Mouse (Mus musculus) ES-Bruce4 (cell line): Measurements from ENCODE around the gene Laptm5. TPM values are rescaled to one million over a fixed set of nuclear protein-coding genes. Genes with fewer than 3 reads are reported as not detected.

Experiments
- H3K27ac ChIP-seq: 2 replicates; pipeline ENCODE4 v1.5.1; 2012; ENCODE audit warnings: low read length, inconsistent platforms; ENCODE audit not compliant: insufficient read depth
- H3K27me3 ChIP-seq: 2 replicates; pipeline ENCODE4 v1.6.1; 2012; ENCODE audit warnings: mild to moderate bottlenecking, low read length, inconsistent platforms; ENCODE audit not compliant: control insufficient read depth, poor library complexity, insufficient read depth, severe bottlenecking
- H3K36me3 ChIP-seq: 2 replicates; pipeline ENCODE4 v1.6.1; 2012; ENCODE audit warnings: inconsistent platforms, mild to moderate bottlenecking, low read length, moderate library complexity; ENCODE audit not compliant: control insufficient read depth, poor library complexity, insufficient read depth, severe bottlenecking
- H3K4me1 ChIP-seq: one replicate; pipeline ENCODE4 v1.8.1; 2011; ENCODE audit warnings: low read length; ENCODE audit not compliant: control insufficient read depth, insufficient read depth
- H3K4me3 ChIP-seq: 2 replicates; pipeline ENCODE4 v1.5.1; 2011; ENCODE audit warnings: low read depth, mild to moderate bottlenecking, low read length
- H3K9ac ChIP-seq: 2 replicates; pipeline ENCODE4 v1.6.1; 2012; ENCODE audit warnings: low read depth, mild to moderate bottlenecking, inconsistent platforms; ENCODE audit not compliant: poor library complexity, severe bottlenecking
- H3K9me3 ChIP-seq: replicated peaks from 2 replicates; pipeline ENCODE4 v1.6.1; 2012; ENCODE audit warnings: mild to moderate bottlenecking, low read length, inconsistent platforms; ENCODE audit not compliant: control insufficient read depth, poor library complexity, insufficient read depth, severe bottlenecking
- CTCF ChIP-seq: IDR thresholded peaks from one replicate; pipeline ENCODE4 v1.8.1; 2011; ENCODE audit warnings: low read depth, low read length
- EP300 ChIP-seq: IDR thresholded peaks from 2 replicates; pipeline ENCODE4 v1.6.1; 2011; ENCODE audit warnings: low read depth, low read length; ENCODE audit not compliant: insufficient read depth
- POLR2A ChIP-seq: IDR thresholded peaks from one replicate; pipeline ENCODE4 v1.8.1; 2011; ENCODE audit warnings: low read length; ENCODE audit not compliant: insufficient read depth
- polyA plus RNA-seq: library from polyadenylated mRNA; stranded (reverse); fragments of >200 nt; gene quantifications from 2 replicates; pipeline ENCODE4 v1.2.4, GENCODE M21; 2011; ENCODE audit warnings: low read depth; ENCODE audit not compliant: missing spikeins, insufficient read depth, insufficient read length

Gene Laptm5
- polyA plus RNA-seq, 1 experiment, result 30.2 TPM

- TF ChIP-seq CTCF (no peak), EP300 (no peak), POLR2A (no peak)
- Histone ChIP-seq H3K27ac (no peak overlapping the region), H3K36me3 (no peaks in the 10 kb centered on the region), H3K4me3 (no peak overlapping the region), H3K4me1 (no peaks in the 10 kb centered on the region), H3K9me3 (no peaks in the 10 kb centered on the region), H3K27me3 (no peaks in the 10 kb centered on the region), H3K9ac (no peak overlapping the region)
Observed at GRCm38 (mm10) chr4:130902289-130902781, 10.6 kb upstream of the Laptm5 start.

- H3K9ac ChIP-seq, result no peak overlapping the region
- H3K27ac ChIP-seq, result no peak overlapping the region
- H3K4me3 ChIP-seq, result no peak overlapping the region
- H3K27me3 ChIP-seq, result no peaks in the 10 kb centered on the region
- no peaks in the 10 kb centered on the region for H3K36me3 ChIP-seq
- no peaks in the 10 kb centered on the region for H3K4me1 ChIP-seq
- H3K9me3 ChIP-seq, result no peaks in the 10 kb centered on the region
- TF ChIP-seq CTCF (no peak), EP300 (no peak), POLR2A (no peak)
Observed at GRCm38 (mm10) chr4:130905025-130905424, 7.9 kb upstream of the Laptm5 start.

GRCm38 (mm10) chr4:130905882-130906281, 7.0 kb upstream of the Laptm5 start:
- H3K27ac ChIP-seq, result no peak overlapping the region
- H3K9me3 ChIP-seq, result no peaks in the 10 kb centered on the region
- no peak overlapping the region for H3K4me3 ChIP-seq
- H3K36me3 ChIP-seq, result no peaks in the 10 kb centered on the region
- no peak for TF ChIP-seq POLR2A
- TF ChIP-seq EP300, result no peak
- TF ChIP-seq CTCF, result no peak
- no peak overlapping the region for H3K9ac ChIP-seq
- no peaks in the 10 kb centered on the region for H3K4me1 ChIP-seq
- H3K27me3 ChIP-seq, result no peaks in the 10 kb centered on the region

- H3K27me3 ChIP-seq, result no peaks in the 10 kb centered on the region
- no peak overlapping the region for H3K4me3 ChIP-seq
- H3K36me3 ChIP-seq, result no peaks in the 10 kb centered on the region
- no peak overlapping the region for H3K9ac ChIP-seq
- H3K27ac ChIP-seq, result no peak overlapping the region
- H3K4me1 ChIP-seq, result no peaks in the 10 kb centered on the region
- TF ChIP-seq EP300, result no peak
- H3K9me3 ChIP-seq, result no peaks in the 10 kb centered on the region
Observed at GRCm38 (mm10) chr4:130906296-130906695, 6.6 kb upstream of the Laptm5 start.

GRCm38 (mm10) chr4:130907200-130908069, 5.5 kb upstream of the Laptm5 start:
- Histone ChIP-seq H3K9me3 (no peaks in the 10 kb centered on the region), H3K9ac (no peak overlapping the region), H3K27ac (no peak overlapping the region), H3K4me1 (no peaks in the 10 kb centered on the region), H3K36me3 (no peaks in the 10 kb centered on the region), H3K27me3 (no peaks in the 10 kb centered on the region), H3K4me3 (no peak overlapping the region)
- TF ChIP-seq POLR2A (no peak), CTCF (no peak), EP300 (no peak)

GRCm38 (mm10) chr4:130908133-130908532, 4.8 kb upstream of the Laptm5 start:
- H3K27ac ChIP-seq, result no peak overlapping the region
- no peaks in the 10 kb centered on the region for H3K36me3 ChIP-seq
- H3K4me1 ChIP-seq, result no peaks in the 10 kb centered on the region
- H3K9ac ChIP-seq, result no peak overlapping the region
- TF ChIP-seq CTCF (no peak), EP300 (no peak), POLR2A (no peak)
- no peaks in the 10 kb centered on the region for H3K27me3 ChIP-seq
- H3K4me3 ChIP-seq, result no peak overlapping the region
- no peaks in the 10 kb centered on the region for H3K9me3 ChIP-seq
